Mouse (Mus musculus): Measurements from ENCODE around the gene Krtap24-1. TPM values are rescaled to one million over a fixed set of nuclear protein-coding genes. Genes with fewer than 3 reads are reported as not detected.
A peak's percentile ranks its signal among the peaks of the same experiment; 100 is the strongest.

Gene Krtap24-1
- total and polyA plus RNA-seq, 2 experiments from 2014 or later, result not detected

DNA sequence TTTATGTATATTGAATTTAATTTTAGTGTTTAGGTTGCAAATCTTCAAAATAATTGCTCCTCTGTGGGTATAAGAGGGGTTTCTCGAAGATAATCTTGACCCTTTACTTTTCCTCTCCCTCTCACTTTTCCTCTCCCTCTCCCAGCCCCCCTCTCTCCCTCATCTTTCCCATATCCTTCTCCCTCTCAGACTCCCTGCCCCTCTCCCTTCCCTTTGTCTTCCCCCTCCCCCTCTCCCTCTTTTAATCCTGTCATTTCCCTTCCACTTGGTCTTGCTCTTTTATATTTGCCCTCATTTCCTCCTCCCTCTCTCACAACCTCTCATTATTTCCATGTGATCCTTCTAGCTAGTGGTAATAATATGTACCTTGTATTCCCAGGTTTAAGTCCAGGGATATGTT lies 9.6 kb downstream of the Krtap24-1 start:
- H3K4me1 ChIP-seq (ENCODE audit: insufficient read depth, low read length), result no peaks in the 10 kb centered on the region
- TF ChIP-seq CTCF (IDR thresholded peaks at IDR 0.05), result no peak
- no peak overlapping the region for H3K9ac ChIP-seq (replicated peaks; ENCODE audit: low read length, poor library complexity, severe bottlenecking)
- 50% methylated on average over 1 of the region's 1 CpGs for WGBS
- H3K27me3 ChIP-seq (ENCODE audit: insufficient read depth, low read length), result no peaks in the 10 kb centered on the region
- H3K4me3 ChIP-seq (ENCODE audit: low read depth, low read length), result no peak overlapping the region
- no peak overlapping the region for H3K4me2 ChIP-seq (ENCODE audit: low read depth, low read length, poor library complexity, severe bottlenecking)
- no peaks in the 10 kb centered on the region for H3K9me3 ChIP-seq (ENCODE audit: low read length)
- DNase-seq (ENCODE audit: low spot score), result no peak
- H3K36me3 ChIP-seq (ENCODE audit: insufficient read depth, low read length), result no peaks in the 10 kb centered on the region
- H3K27ac ChIP-seq (ENCODE audit: low read depth, low read length), result no peak overlapping the region
- no peak for ATAC-seq (ENCODE audit: low FRiP score)

DNA sequence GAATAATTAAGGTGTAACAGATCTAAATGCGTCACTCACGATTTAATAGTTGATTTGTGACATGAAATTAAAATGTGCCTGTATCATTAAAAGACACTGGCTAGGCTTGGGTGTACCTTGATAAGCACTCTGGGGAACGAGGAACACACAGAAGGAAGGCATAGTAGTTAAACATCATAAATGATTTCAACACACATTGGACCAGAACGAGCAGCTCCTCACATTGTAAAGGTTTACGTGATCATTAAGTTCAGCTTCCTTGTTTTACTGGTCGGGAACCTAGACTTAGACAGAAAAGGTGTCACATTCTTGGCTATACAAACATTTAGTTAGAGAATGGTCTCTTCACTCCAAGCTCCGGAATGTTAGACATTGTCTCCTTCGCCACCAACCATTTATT lies 11.8 kb downstream of the Krtap24-1 start:
- no peak overlapping the region for H3K27ac ChIP-seq (ENCODE audit: low read depth, low read length)
- ATAC-seq (ENCODE audit: low FRiP score), result no peak
- no peak overlapping the region for H3K9ac ChIP-seq (replicated peaks; ENCODE audit: low read length, poor library complexity, severe bottlenecking)
- no peak overlapping the region for H3K4me2 ChIP-seq (ENCODE audit: low read depth, low read length, poor library complexity, severe bottlenecking)
- no peaks in the 10 kb centered on the region for H3K9me3 ChIP-seq (ENCODE audit: low read length)
- TF ChIP-seq CTCF (IDR thresholded peaks at IDR 0.05), result no peak
- 86% methylated on average over 8 of the region's 8 CpGs for WGBS
- no peaks in the 10 kb centered on the region for H3K4me1 ChIP-seq (ENCODE audit: insufficient read depth, low read length)
- no peaks in the 10 kb centered on the region for H3K36me3 ChIP-seq (ENCODE audit: insufficient read depth, low read length)
- H3K4me3 ChIP-seq (ENCODE audit: low read depth, low read length), result no peak overlapping the region
- DNase-seq (ENCODE audit: low spot score), result no peak
- no peaks in the 10 kb centered on the region for H3K27me3 ChIP-seq (ENCODE audit: insufficient read depth, low read length)

GRCm38 (mm10) chr16:88599504-88600237 lies 12.4 kb downstream of the Krtap24-1 start:
- no peak overlapping the region for H3K27ac ChIP-seq (ENCODE audit: low read depth, low read length)
- no peak for DNase-seq (ENCODE audit: low spot score)
- H3K4me2 ChIP-seq (ENCODE audit: low read depth, low read length, poor library complexity, severe bottlenecking), result no peak overlapping the region
- no peaks in the 10 kb centered on the region for H3K36me3 ChIP-seq (ENCODE audit: insufficient read depth, low read length)
- H3K4me3 ChIP-seq (ENCODE audit: low read depth, low read length), result no peak overlapping the region
- no peaks in the 10 kb centered on the region for H3K4me1 ChIP-seq (ENCODE audit: insufficient read depth, low read length)
- no peak for ATAC-seq (ENCODE audit: low FRiP score)
- H3K9me3 ChIP-seq (ENCODE audit: low read length), result no peaks in the 10 kb centered on the region
- TF ChIP-seq CTCF (IDR thresholded peaks at IDR 0.05), result no peak
- H3K27me3 ChIP-seq (ENCODE audit: insufficient read depth, low read length), result no peaks in the 10 kb centered on the region
- WGBS, result 69% methylated on average over 16 of the region's 16 CpGs
- H3K9ac ChIP-seq (replicated peaks; ENCODE audit: low read length, poor library complexity, severe bottlenecking), result no peak overlapping the region

DNA sequence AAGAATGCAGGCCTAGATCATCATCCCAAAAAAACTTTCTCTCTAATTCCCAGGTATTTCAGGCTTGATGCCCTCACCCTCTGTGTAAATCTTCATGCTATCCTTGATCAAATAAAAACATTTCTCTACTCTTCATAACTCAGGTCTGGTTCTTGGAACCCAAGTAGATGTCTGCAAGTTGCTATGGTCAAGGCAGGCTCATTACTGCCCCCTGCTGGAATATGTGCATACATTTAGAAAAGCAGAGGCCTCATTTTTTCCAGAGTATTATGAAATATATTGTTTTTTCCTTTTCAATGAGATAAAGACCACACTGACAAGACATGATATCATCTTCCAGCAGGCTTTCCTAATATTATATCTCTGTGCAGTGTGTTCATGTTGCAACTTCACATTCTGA lies 19.3 kb downstream of the Krtap24-1 start:
- no peaks in the 10 kb centered on the region for H3K9me3 ChIP-seq (ENCODE audit: low read length)
- ATAC-seq (ENCODE audit: low FRiP score) (no peak), DNase-seq (ENCODE audit: low spot score) (no peak)
- H3K4me2 ChIP-seq (ENCODE audit: low read depth, low read length, poor library complexity, severe bottlenecking), result no peak overlapping the region
- H3K36me3 ChIP-seq (ENCODE audit: insufficient read depth, low read length), result no peaks in the 10 kb centered on the region
- H3K4me1 ChIP-seq (ENCODE audit: insufficient read depth, low read length), result no peaks in the 10 kb centered on the region
- H3K27me3 ChIP-seq (ENCODE audit: insufficient read depth, low read length), result no peaks in the 10 kb centered on the region
- no peak overlapping the region for H3K27ac ChIP-seq (ENCODE audit: low read depth, low read length)
- peak; percentile 53 for TF ChIP-seq CTCF (IDR thresholded peaks at IDR 0.05)
- H3K4me3 ChIP-seq (ENCODE audit: low read depth, low read length), result no peak overlapping the region
- no peak overlapping the region for H3K9ac ChIP-seq (replicated peaks; ENCODE audit: low read length, poor library complexity, severe bottlenecking)

GRCm38 (mm10) chr16:88583338-88583737 lies 28.7 kb downstream of the Krtap24-1 start:
- Histone ChIP-seq H3K4me2 (ENCODE audit: low read depth, low read length, poor library complexity, severe bottlenecking) (no peak overlapping the region), H3K4me1 (ENCODE audit: insufficient read depth, low read length) (no peaks in the 10 kb centered on the region), H3K9me3 (ENCODE audit: low read length) (no peaks in the 10 kb centered on the region), H3K36me3 (ENCODE audit: insufficient read depth, low read length) (no peaks in the 10 kb centered on the region), H3K4me3 (ENCODE audit: low read depth, low read length) (no peak overlapping the region), H3K9ac (replicated peaks; ENCODE audit: low read length, poor library complexity, severe bottlenecking) (no peak overlapping the region), H3K27me3 (ENCODE audit: insufficient read depth, low read length) (no peaks in the 10 kb centered on the region), H3K27ac (ENCODE audit: low read depth, low read length) (no peak overlapping the region)
- DNase-seq (ENCODE audit: low spot score) (no peak), ATAC-seq (ENCODE audit: low FRiP score) (no peak)
- WGBS, result 90% methylated on average over 9 of the region's 9 CpGs
- TF ChIP-seq CTCF (IDR thresholded peaks at IDR 0.05), result no peak

DNA sequence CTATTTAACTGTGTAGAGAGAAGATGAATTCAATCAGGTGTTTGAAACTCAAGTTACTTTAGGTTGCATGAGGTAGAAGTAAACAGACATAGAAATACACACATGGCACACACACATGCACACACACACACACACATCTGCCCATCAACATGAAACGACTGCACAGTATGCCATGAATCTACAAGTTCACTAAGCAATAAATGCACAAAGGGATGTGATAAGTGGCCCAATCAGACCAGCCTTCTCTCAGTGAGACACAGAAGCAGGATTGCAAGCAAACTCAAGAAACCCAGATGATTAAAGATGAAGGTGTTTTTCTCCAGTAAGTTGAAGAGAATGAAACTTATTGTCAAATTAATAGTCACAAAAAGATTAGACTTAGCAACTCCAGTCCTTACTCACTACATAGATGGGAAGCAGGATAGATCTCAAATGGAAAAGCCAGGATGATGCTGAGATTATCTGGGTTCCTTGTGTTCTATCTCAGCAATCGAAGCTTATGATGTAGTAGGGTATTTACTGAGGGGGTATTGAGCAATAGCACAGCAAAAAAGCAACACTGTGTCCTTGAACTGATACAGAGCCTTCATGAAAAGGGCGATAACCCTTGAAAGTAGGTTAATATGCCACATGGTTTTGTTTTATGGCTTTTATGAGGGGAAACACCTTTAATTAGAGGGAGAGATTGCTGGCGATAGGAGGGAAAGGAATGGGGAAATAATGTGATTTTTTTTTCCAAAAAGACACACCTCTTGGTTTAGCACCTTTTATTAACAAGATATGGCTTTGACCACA lies 36.0 kb downstream of the Krtap24-1 start:
- H3K9me3 ChIP-seq (ENCODE audit: low read length), result no peaks in the 10 kb centered on the region
- no peak for TF ChIP-seq CTCF (IDR thresholded peaks at IDR 0.05)
- H3K27ac ChIP-seq (ENCODE audit: low read depth, low read length), result no peak overlapping the region
- no peak overlapping the region for H3K9ac ChIP-seq (replicated peaks; ENCODE audit: low read length, poor library complexity, severe bottlenecking)
- H3K4me2 ChIP-seq (ENCODE audit: low read depth, low read length, poor library complexity, severe bottlenecking), result no peak overlapping the region
- H3K4me3 ChIP-seq (ENCODE audit: low read depth, low read length), result no peak overlapping the region
- no peaks in the 10 kb centered on the region for H3K4me1 ChIP-seq (ENCODE audit: insufficient read depth, low read length)
- 81% methylated on average over 4 of the region's 4 CpGs for WGBS
- ATAC-seq (ENCODE audit: low FRiP score) (no peak), DNase-seq (ENCODE audit: low spot score) (no peak)
- H3K27me3 ChIP-seq (ENCODE audit: insufficient read depth, low read length), result no peaks in the 10 kb centered on the region
- no peaks in the 10 kb centered on the region for H3K36me3 ChIP-seq (ENCODE audit: insufficient read depth, low read length)

All from midbrain, postnatal 0 days (tissue).